Mouse (Mus musculus) liver, embryonic 16.5 days (tissue): ENCODE results near the gene Arhgef3. TPM values are rescaled to one million over a fixed set of nuclear protein-coding genes. Genes with fewer than 3 reads are reported as not detected.

Source experiments
- ATAC-seq: fragments of 200-750 bp; cut with Nextera tagmentation; 2 replicates; pipeline ENCODE4 v1.8.0; 2017; ENCODE audit warnings: low read depth, mild to moderate bottlenecking, moderate number of reproducible peaks, moderate library complexity
- H3K27ac ChIP-seq: fragments of 300-500 bp; sonication (generic); 2 replicates; pipeline ENCODE4 v1.5.1; 2014; ENCODE audit warnings: mild to moderate bottlenecking, low read length
- H3K27me3 ChIP-seq: fragments of 300-500 bp; sonication (generic); 2 replicates; pipeline ENCODE4 v1.6.1; 2014; ENCODE audit warnings: low read depth, low read length, mixed read lengths; ENCODE audit not compliant: control insufficient read depth, insufficient read depth
- H3K36me3 ChIP-seq: fragments of 300-500 bp; sonication (generic); 2 replicates; pipeline ENCODE4 v1.6.1; 2014; ENCODE audit warnings: mild to moderate bottlenecking; ENCODE audit not compliant: control insufficient read depth, insufficient read depth
- H3K4me1 ChIP-seq: fragments of 300-500 bp; sonication (generic); 2 replicates; pipeline ENCODE4 v1.6.1; 2014; ENCODE audit warnings: low read depth, low read length, mixed read lengths; ENCODE audit not compliant: control insufficient read depth
- H3K4me2 ChIP-seq: fragments of 300-500 bp; sonication (generic); 2 replicates; pipeline ENCODE4 v1.6.1; 2014; ENCODE audit warnings: low read depth, low read length, mixed read lengths
- H3K4me3 ChIP-seq: fragments of 300-500 bp; sonication (generic); 2 replicates; pipeline ENCODE4 v1.5.1; 2014; ENCODE audit warnings: low read depth, mild to moderate bottlenecking, low read length
- H3K9ac ChIP-seq: fragments of 300-500 bp; sonication (generic); 2 replicates; pipeline ENCODE4 v1.6.1; 2014; ENCODE audit warnings: low read depth, low read length
- H3K9me3 ChIP-seq: fragments of 300-500 bp; sonication (generic); replicated peaks from 2 replicates; pipeline ENCODE4 v1.6.1; 2016; ENCODE audit warnings: low read length; ENCODE audit not compliant: control insufficient read depth
- WGBS: fragments of 180-500 bp; shearing (Covaris S2); extraction: QIAGEN DNeasy Blood & Tissue Kit; methylation state at CpG from one replicate; pipeline ENCODE4 v1.1.7; 2014; ENCODE audit not compliant: insufficient replicate concordance; 5-methylcytosine and 5-hydroxymethylcytosine counted together
- polyA plus RNA-seq: library from polyadenylated mRNA; unstranded; fragments of >200 nt; fragmentation: Nextera tagmentation; extraction: Ambion mirVana; gene quantifications from 2 replicates; pipeline ENCODE4 v1.2.1, GENCODE M21; 2015

Arhgef3 gene
- polyA plus RNA-seq, 1 experiment from 2014 or later: 12.5 TPM

DNA sequence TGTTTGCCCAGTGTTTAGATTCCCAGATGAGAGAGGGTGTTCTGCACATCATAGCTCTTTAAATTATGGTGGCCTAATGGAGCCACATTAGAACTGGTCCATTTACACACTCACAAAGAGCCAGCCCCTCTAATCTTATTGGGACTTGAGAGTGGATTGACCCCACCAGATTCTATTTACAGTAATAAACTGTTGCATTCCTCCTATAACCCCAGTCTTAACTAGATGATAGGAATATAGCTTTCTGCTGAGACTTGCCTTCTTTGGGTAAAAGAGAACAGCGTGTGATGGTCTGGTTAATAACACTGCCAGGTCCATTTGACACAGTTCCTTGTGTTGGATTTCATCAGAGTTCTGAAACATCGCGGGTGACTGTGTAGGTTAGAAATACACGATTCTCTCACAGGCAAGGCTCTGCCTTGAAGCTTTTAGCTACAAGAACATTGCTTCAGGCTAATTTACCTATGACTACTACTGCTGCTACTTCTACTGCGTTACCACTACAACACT is 268.7 kb downstream of the Arhgef3 start:
- no peak for ATAC-seq
- Histone ChIP-seq H3K27ac (no peak overlapping the region), H3K4me2 (no peak overlapping the region), H3K9ac (no peak overlapping the region), H3K9me3 (no peaks in the 10 kb centered on the region), H3K4me1 (peaks cover 2% of the 10 kb centered on the region; the same call in 1 of the 2 replicates), H3K36me3 (peaks cover 3% of the 10 kb centered on the region; the same call in 1 of the 2 replicates), H3K27me3 (no peaks in the 10 kb centered on the region), H3K4me3 (no peak overlapping the region)
- WGBS: 71% methylated on average over 5 of the region's 5 CpGs

DNA sequence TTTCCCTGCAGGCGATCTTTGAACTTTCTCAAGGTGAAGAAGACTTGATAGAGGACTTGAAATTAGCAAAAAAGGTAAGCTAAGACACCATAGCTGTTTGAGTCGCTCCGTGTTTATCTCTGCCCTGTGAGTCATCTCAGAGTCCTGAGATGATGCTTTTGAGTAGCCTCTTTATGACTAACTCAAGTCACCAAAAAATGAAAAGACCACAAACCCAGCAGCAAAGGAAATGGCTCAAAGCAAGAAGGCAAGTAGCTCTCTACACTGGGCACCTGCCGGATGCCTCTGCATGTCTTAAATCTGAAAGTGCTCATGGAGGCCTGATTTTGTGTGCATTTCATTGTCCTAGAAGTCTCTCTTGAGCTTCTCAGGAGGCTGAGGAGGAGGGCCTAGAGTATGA is 269.4 kb downstream of the Arhgef3 start:
- 64% methylated on average over 4 of the region's 4 CpGs for WGBS
- H3K27ac ChIP-seq: no peak overlapping the region
- H3K4me3 ChIP-seq: no peak overlapping the region
- H3K4me2 ChIP-seq: no peak overlapping the region
- no peak overlapping the region for H3K9ac ChIP-seq
- peaks cover 3% of the 10 kb centered on the region; the same call in 1 of the 2 replicates for H3K36me3 ChIP-seq
- H3K4me1 ChIP-seq: no peaks in the 10 kb centered on the region; the same call in 1 of the 2 replicates
- no peaks in the 10 kb centered on the region for H3K27me3 ChIP-seq
- no peaks in the 10 kb centered on the region for H3K9me3 ChIP-seq
- ATAC-seq: no peak

DNA sequence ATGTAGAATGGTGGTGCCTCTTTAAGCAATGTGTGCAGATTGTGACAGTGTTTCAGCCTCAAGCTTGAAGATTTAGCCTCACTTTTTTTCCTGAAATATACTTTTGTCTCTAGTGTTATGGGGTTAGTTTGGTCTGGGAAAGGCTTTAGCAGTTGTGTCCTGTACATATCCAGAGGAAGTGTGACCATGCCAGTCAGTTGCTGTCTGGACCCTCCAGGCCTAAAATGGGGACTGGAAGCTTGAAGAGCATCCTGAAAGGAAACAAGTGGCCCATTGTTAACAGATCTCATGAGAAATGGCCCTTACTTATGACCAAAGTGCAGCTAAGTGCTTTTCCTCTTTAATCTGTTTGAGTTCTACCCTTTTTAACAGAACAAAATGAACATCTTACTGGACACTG is 273.9 kb downstream of the Arhgef3 start:
- Histone ChIP-seq H3K27me3 (no peaks in the 10 kb centered on the region), H3K4me3 (no peak overlapping the region), H3K9ac (no peak overlapping the region), H3K27ac (no peak overlapping the region), H3K36me3 (peaks cover 3% of the 10 kb centered on the region; the same call in 1 of the 2 replicates), H3K9me3 (no peaks in the 10 kb centered on the region), H3K4me1 (no peaks in the 10 kb centered on the region), H3K4me2 (no peak overlapping the region)
- no peak for ATAC-seq

DNA sequence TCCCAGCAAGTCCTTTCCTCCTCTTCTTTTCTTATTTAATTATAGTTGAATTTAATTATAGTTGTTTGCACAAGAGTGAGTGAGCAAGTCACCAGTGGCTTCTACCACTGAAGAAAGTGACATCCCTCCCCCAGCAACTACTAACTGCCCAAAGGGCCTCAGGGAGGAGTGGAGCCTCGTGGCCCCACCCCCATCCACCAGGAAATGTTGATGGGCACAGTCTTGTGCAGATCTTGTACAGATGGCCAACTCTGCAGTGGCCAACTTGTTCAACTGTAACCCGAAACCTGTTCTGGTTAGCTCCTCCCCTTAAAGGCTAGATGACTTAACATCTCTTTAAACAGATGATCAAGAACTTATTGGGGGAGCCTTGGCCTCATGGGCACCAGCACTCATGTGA is 275.0 kb downstream of the Arhgef3 start:
- no peak for ATAC-seq
- Histone ChIP-seq H3K4me1 (no peaks in the 10 kb centered on the region), H3K9ac (no peak overlapping the region), H3K4me3 (no peak overlapping the region), H3K4me2 (no peak overlapping the region), H3K27ac (no peak overlapping the region), H3K27me3 (no peaks in the 10 kb centered on the region), H3K9me3 (no peaks in the 10 kb centered on the region), H3K36me3 (peaks cover 3% of the 10 kb centered on the region)
- 42% methylated on average over 2 of the region's 2 CpGs for WGBS

DNA sequence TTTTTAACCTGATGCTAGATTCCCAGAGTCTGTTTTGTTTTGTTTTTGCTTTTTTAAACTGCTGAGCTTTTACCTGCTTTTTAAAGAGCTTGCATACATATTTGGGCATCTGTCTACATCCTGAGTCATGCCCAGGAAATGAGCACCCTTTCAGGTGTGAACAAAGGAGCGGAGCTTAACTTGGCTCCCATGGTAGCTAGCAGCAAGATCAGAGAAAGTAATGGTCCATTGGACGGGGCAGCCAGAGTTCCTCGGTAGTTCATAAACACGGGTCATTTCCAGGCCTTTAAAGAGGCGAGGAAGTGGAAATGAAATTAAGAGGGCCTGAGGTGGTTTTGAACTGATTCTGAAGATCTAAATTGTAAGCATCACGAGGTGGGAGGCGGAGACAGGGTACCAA is 276.0 kb downstream of the Arhgef3 start:
- no peak overlapping the region for H3K9ac ChIP-seq
- ATAC-seq: no peak
- peaks cover 3% of the 10 kb centered on the region for H3K36me3 ChIP-seq
- no peak overlapping the region for H3K27ac ChIP-seq
- no peaks in the 10 kb centered on the region for H3K4me1 ChIP-seq
- no peak overlapping the region for H3K4me3 ChIP-seq
- no peaks in the 10 kb centered on the region for H3K9me3 ChIP-seq
- H3K27me3 ChIP-seq: no peaks in the 10 kb centered on the region
- H3K4me2 ChIP-seq: no peak overlapping the region
- 69% methylated on average over 7 of the region's 7 CpGs for WGBS

DNA sequence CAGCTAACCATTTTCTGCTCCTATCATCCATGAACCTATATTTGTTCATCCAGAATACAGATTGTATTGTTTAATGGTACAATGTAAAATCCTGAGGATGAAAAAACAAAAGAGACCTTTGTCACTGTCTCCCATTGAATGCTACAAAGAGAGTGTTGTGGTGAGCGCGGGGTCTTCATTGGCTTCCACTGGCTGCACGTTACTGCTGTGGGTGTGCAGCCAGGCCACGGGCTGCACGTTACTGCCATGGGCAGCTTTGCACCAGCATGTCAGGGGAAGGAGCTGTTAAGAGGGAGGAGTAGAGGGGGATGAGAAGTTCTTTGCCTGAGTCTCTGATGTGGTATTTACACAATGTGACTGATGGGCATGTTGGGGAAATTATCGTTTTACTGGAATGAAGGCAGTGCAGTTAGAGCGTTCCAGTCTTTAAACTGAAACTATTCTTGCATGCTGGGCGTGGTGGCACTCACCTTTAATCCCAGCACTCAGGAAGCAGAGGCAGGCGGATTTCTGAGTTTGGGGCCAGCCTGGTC is 277.1 kb downstream of the Arhgef3 start:
- Histone ChIP-seq H3K9ac (no peak overlapping the region), H3K27ac (no peak overlapping the region), H3K4me2 (no peak overlapping the region), H3K9me3 (no peaks in the 10 kb centered on the region), H3K4me3 (no peak overlapping the region), H3K27me3 (no peaks in the 10 kb centered on the region), H3K4me1 (no peaks in the 10 kb centered on the region), H3K36me3 (peaks cover under 1% of the 10 kb centered on the region; the same call in 1 of the 2 replicates)
- no peak for ATAC-seq
- WGBS: 72% methylated on average over 9 of the region's 9 CpGs

DNA sequence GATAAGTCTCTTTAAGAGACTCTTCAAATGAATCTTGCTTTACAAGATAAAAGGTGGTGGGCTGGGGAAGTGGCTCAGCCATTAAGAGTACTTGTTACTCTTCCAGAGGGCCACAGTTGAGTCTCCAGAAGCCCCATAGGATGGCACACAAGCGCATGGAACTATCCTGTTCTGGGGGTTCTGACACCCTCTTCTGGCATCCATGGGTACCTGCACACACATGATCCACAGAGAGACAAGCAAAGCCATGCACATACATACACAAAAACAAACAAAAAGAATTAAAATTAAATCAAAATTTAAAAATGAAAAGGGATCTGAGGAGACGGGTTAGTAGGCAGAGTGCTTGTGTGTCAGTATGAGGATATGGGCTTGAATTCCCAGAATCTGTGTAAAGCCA is 278.0 kb downstream of the Arhgef3 start:
- no peaks in the 10 kb centered on the region for H3K9me3 ChIP-seq
- H3K9ac ChIP-seq: no peak overlapping the region
- no peaks in the 10 kb centered on the region; the same call in 1 of the 2 replicates for H3K36me3 ChIP-seq
- no peak overlapping the region for H3K4me2 ChIP-seq
- ATAC-seq: no peak
- no peak overlapping the region for H3K4me3 ChIP-seq
- WGBS: 62% methylated on average over 2 of the region's 2 CpGs
- no peak overlapping the region for H3K27ac ChIP-seq
- H3K4me1 ChIP-seq: no peaks in the 10 kb centered on the region
- no peaks in the 10 kb centered on the region for H3K27me3 ChIP-seq

DNA sequence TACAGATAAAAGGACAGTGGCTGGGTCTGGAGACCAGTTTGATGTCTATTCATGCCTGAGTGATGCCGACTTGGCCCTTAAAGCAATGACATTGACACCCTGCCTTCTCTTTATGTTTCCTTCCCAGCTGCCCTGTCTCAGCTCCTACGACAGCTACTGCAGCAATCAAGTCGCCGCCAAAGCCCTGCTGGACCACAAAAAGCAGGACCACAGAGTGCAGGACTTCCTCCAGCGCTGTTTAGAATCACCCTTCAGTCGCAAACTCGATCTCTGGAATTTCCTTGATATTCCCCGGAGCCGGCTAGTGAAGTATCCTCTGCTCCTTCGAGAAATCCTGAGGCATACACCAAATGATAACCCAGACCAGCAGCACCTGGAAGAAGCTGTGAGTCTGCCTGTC is 279.1 kb downstream of the Arhgef3 start:
- Histone ChIP-seq H3K27me3 (no peaks in the 10 kb centered on the region), H3K27ac (no peak overlapping the region), H3K4me3 (no peak overlapping the region), H3K4me2 (no peak overlapping the region), H3K9ac (no peak overlapping the region), H3K9me3 (no peaks in the 10 kb centered on the region), H3K4me1 (no peaks in the 10 kb centered on the region), H3K36me3 (no peaks in the 10 kb centered on the region; the same call in 1 of the 2 replicates)
- no peak for ATAC-seq
- WGBS: 58% methylated on average over 10 of the region's 10 CpGs

DNA sequence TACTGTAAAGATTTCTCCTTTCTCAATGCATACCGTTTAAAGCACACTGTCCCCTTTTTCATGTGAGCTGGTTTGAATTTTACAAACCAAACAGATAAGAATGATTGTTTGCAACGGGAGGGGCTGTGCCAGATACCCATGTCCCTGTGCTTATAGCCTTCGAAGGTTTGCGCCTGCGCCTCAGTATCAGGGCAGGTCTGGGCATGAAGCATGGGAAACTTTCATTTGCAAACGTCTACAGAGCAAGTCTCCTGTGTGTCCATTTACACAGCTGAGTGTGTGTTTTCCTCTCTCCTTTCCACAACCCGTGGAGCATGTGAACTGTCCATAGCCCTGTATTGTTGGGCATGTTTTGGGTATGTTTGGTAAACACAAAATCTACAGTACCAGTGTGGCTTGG is 281.7 kb downstream of the Arhgef3 start:
- Histone ChIP-seq H3K27me3 (no peaks in the 10 kb centered on the region), H3K9ac (no peak overlapping the region), H3K27ac (no peak overlapping the region), H3K4me1 (no peaks in the 10 kb centered on the region; the same call in 1 of the 2 replicates), H3K36me3 (no peaks in the 10 kb centered on the region; the same call in 1 of the 2 replicates), H3K9me3 (no peaks in the 10 kb centered on the region), H3K4me3 (no peak overlapping the region), H3K4me2 (no peak overlapping the region)
- ATAC-seq: no peak
- 62% methylated on average over 7 of the region's 7 CpGs for WGBS
